In genomic region chr11:82434832-82435182, GRCm38 (mm10) we compare ENCODE assay signal across 9 mouse cellular contexts. TPM values are rescaled to one million over a fixed set of nuclear protein-coding genes. Genes with fewer than 3 reads are reported as not detected.
DNase-seq lines count a peak whose midpoint lies in the region; ATAC-seq and TF ChIP-seq lines count a peak whose summit lies in the region.
"Had no signal": no experiment of that assay in that cellular context is flagged by ENCODE, and none has a peak within 500 bp of the region (broad histone marks: within the 10 kb centered on the region; RNA-seq: fewer than 3 reads in every experiment).

No protein-coding gene starts in this region.

- TF ChIP-seq CTCF in ES-Bruce4 (IDR thresholded peaks at IDR 0.05; ENCODE audit: low read depth, low read length): no peak

- H3K27ac ChIP-seq in heart, embryonic 12.5 days (ENCODE audit: poor library complexity, severe bottlenecking): no peak overlapping the region
- no peak overlapping the region for H3K27ac ChIP-seq in ES-Bruce4 (ENCODE audit: insufficient read depth, low read length)
- H3K27ac ChIP-seq in forebrain, embryonic 14.5 days (ENCODE audit: low read depth, low read length): no peak overlapping the region
- H3K27ac ChIP-seq in liver, embryonic 15.5 days (replicated peaks): no peak overlapping the region

- H3K9me3 ChIP-seq in heart, embryonic 12.5 days (replicated peaks): no peaks in the 10 kb centered on the region
- no peaks in the 10 kb centered on the region for H3K9me3 ChIP-seq in ES-Bruce4 (replicated peaks; ENCODE audit: control insufficient read depth, insufficient read depth, low read length, poor library complexity, severe bottlenecking)
- H3K9me3 ChIP-seq in forebrain, embryonic 14.5 days (replicated peaks; ENCODE audit: control insufficient read depth, low read length): no peaks in the 10 kb centered on the region
- no peaks in the 10 kb centered on the region for H3K9me3 ChIP-seq in liver, embryonic 15.5 days (replicated peaks)

- intact Hi-C loops in heart, postnatal 36 days (cut with DNase I): no loop called here

- peaks cover 91% of the 10 kb centered on the region for H3K27me3 ChIP-seq in heart, embryonic 12.5 days (replicated peaks)
- H3K27me3 ChIP-seq in ES-Bruce4 (ENCODE audit: control insufficient read depth, insufficient read depth, low read length, poor library complexity, severe bottlenecking): peaks cover 2% of the 10 kb centered on the region
- peaks cover 39% of the 10 kb centered on the region for H3K27me3 ChIP-seq in forebrain, embryonic 14.5 days (replicated peaks; ENCODE audit: control insufficient read depth, insufficient read depth, low read length)
- H3K27me3 ChIP-seq in liver, embryonic 15.5 days: peaks cover 66% of the 10 kb centered on the region

- H3K4me1 ChIP-seq in heart, embryonic 12.5 days (replicated peaks): peaks cover 10% of the 10 kb centered on the region; the same call in 1 of the 2 replicates
- no peaks in the 10 kb centered on the region for H3K4me1 ChIP-seq in ES-Bruce4 (ENCODE audit: control insufficient read depth, insufficient read depth, low read length)
- H3K4me1 ChIP-seq in forebrain, embryonic 14.5 days (ENCODE audit: control insufficient read depth, insufficient read depth, low read length): 0 out of 2 replicates have a peak, but pooled peaks cover 3% of the 10 kb centered on the region
- no peaks in the 10 kb centered on the region for H3K4me1 ChIP-seq in liver, embryonic 15.5 days (replicated peaks)

- no peak for TF ChIP-seq EP300 in ES-Bruce4 (IDR thresholded peaks at IDR 0.05; ENCODE audit: insufficient read depth, low read depth, low read length)

- H3K4me2 ChIP-seq in heart, embryonic 12.5 days: peak overlapping the region; percentile 68
- peak overlapping the region; percentile 68 for H3K4me2 ChIP-seq in forebrain, embryonic 14.5 days (ENCODE audit: low read length)
- peak overlapping the region; percentile 15; the same call in 1 of the 2 replicates for H3K4me2 ChIP-seq in liver, embryonic 15.5 days

- no peaks in the 10 kb centered on the region for H3K36me3 ChIP-seq in heart, embryonic 12.5 days
- no peaks in the 10 kb centered on the region for H3K36me3 ChIP-seq in ES-Bruce4 (ENCODE audit: control insufficient read depth, insufficient read depth, low read length, poor library complexity, severe bottlenecking)
- H3K36me3 ChIP-seq in forebrain, embryonic 14.5 days (ENCODE audit: control insufficient read depth, insufficient read depth, low read length): no peaks in the 10 kb centered on the region
- no peaks in the 10 kb centered on the region for H3K36me3 ChIP-seq in liver, embryonic 15.5 days (replicated peaks)

- no peak for ATAC-seq in heart, embryonic 12.5 days (ENCODE audit: insufficient number of reproducible peaks, low FRiP score)
- peak; percentile 40; the same call in 1 of the 2 replicates for ATAC-seq in forebrain, embryonic 14.5 days
- no peak for ATAC-seq in liver, embryonic 15.5 days (ENCODE audit: insufficient read depth)

- no peak for TF ChIP-seq POLR2A in ES-Bruce4 (IDR thresholded peaks at IDR 0.05; ENCODE audit: insufficient read depth, low read length)

- no peak overlapping the region for H3K9ac ChIP-seq in heart, embryonic 12.5 days
- no peak overlapping the region for H3K9ac ChIP-seq in ES-Bruce4 (ENCODE audit: low read depth, poor library complexity, severe bottlenecking)
- peak overlapping the region; percentile 54 for H3K9ac ChIP-seq in forebrain, embryonic 14.5 days (ENCODE audit: low read length)
- H3K9ac ChIP-seq in liver, embryonic 15.5 days: no peak overlapping the region

- no peak for DNase-seq in heart, postnatal 36 days
- peak; percentile 53 for DNase-seq in forebrain, embryonic 14.5 days (ENCODE audit: low spot score)
- DNase-seq in adrenal gland, postnatal 10 days: no peak
- no peak for DNase-seq in left cerebral cortex, adult 11 months (ENCODE audit: low spot score)
- no peak for DNase-seq in adrenal gland, adult 18-20 months (ENCODE audit: low spot score in 2 of 2)
- DNase-seq: cerebellum, adult 11-12 months had no signal

- 4% methylated on average over 36 of the region's 36 CpGs for WGBS in heart, embryonic 12.5 days
- WGBS in forebrain, embryonic 14.5 days: under 1% methylated on average over 25 of the region's 36 CpGs
- WGBS in liver, embryonic 15.5 days (ENCODE audit: insufficient replicate concordance): 7% methylated on average over 36 of the region's 36 CpGs

- H3K4me3 ChIP-seq in heart, embryonic 12.5 days: peak overlapping the region; percentile 39
- peak overlapping the region; percentile 60 for H3K4me3 ChIP-seq in ES-Bruce4 (ENCODE audit: low read depth, low read length)
- H3K4me3 ChIP-seq in forebrain, embryonic 14.5 days (ENCODE audit: low read depth, low read length): peak overlapping the region; percentile 39
- H3K4me3 ChIP-seq in liver, embryonic 15.5 days (replicated peaks): no peak overlapping the region

RNA-seq across cellular contexts. Expression of gene Tmem132e, which starts 46.1 kb away (rescaled TPM):
- polyA plus RNA-seq in heart, embryonic 12.5 days (2016; fragmentation: Nextera tagmentation; extraction: Ambion mirVana): 0.08 and 0.20 TPM in 2 replicates
- under 1 TPM in 1 of 2 experiments, not detected in 1; 0.14 TPM for total RNA-seq in heart, postnatal 36 days (2021)
- polyA plus RNA-seq in ES-Bruce4 (2011; ENCODE audit: insufficient read depth, insufficient read length, low read depth, missing spikeins): not detected in 2 replicates
- polyA plus RNA-seq in forebrain, embryonic 14.5 days (2014; fragmentation: Nextera tagmentation; extraction: Ambion mirVana): 0.85 and 0.89 TPM in 2 replicates
- 0.23 TPM in 2 replicates for polyA plus RNA-seq in liver, embryonic 15.5 days (2015; fragmentation: Nextera tagmentation; extraction: Ambion mirVana)
- total RNA-seq in adrenal gland, postnatal 10 days (2021): 1 to 10 TPM in 1 of 2 experiments, under 1 TPM in 1; 0.73 to 1.1 TPM
- 1 to 10 TPM in 1 of 2 experiments, under 1 TPM in 1; 0.89 to 1.5 TPM for total RNA-seq in adrenal gland, adult 18-20 months (2021)

Comparison
In these comparisons a context has a peak if more than half of its experiments do, and no peak if none do; other contexts are left out.
1. H3K4me2 ChIP-seq: peak in every context shown above with its lines; median percentile 68 in heart, embryonic 12.5 days; 68 in forebrain, embryonic 14.5 days; 15 in liver, embryonic 15.5 days.